Mouse (Mus musculus) lung, postnatal 4 days (tissue): ENCODE data around the gene Itsn2.
A peak's percentile ranks its signal among the peaks of the same experiment; 100 is the strongest.
"Not testable (repeated sequence)": the region's sequence is repeated elsewhere in the genome, so short reads cannot be mapped to it uniquely, and the experiment has no call there.

Experiments used
- DNase-seq, 2 experiments: peaks; one replicate each; pipeline ENCODE4 v3.0.0; 2021

Gene Itsn2

GRCm38 (mm10) chr12:4598666-4599428 is 6.4 kb downstream of the Itsn2 start:
- DNase-seq: no peak

- DNase-seq: no peak
Observed at GRCm38 (mm10) chr12:4599713-4600112, 7.3 kb downstream of the Itsn2 start.

- DNase-seq: no peak
Observed at GRCm38 (mm10) chr12:4606625-4607024, 14.2 kb downstream of the Itsn2 start.

- no peak for DNase-seq
Observed at GRCm38 (mm10) chr12:4614722-4615121, 22.3 kb downstream of the Itsn2 start.

GRCm38 (mm10) chr12:4624201-4624600 is 31.8 kb downstream of the Itsn2 start:
- no peak for DNase-seq

- DNase-seq: no peak
Observed at GRCm38 (mm10) chr12:4632957-4633356, 40.5 kb downstream of the Itsn2 start.

- DNase-seq: no peak
Observed at GRCm38 (mm10) chr12:4638438-4638837, 46.0 kb downstream of the Itsn2 start.

GRCm38 (mm10) chr12:4640737-4641136 is 48.3 kb downstream of the Itsn2 start:
- DNase-seq: no peak

- DNase-seq: no peak
Observed at GRCm38 (mm10) chr12:4656813-4657212, 64.4 kb downstream of the Itsn2 start.

GRCm38 (mm10) chr12:4664929-4665674 is 72.7 kb downstream of the Itsn2 start:
- DNase-seq: no peak

GRCm38 (mm10) chr12:4665675-4666037 is 73.2 kb downstream of the Itsn2 start:
- no peak for DNase-seq

- no peak for DNase-seq
Observed at GRCm38 (mm10) chr12:4676336-4676735, 83.9 kb downstream of the Itsn2 start.

- DNase-seq: no peak
Observed at GRCm38 (mm10) chr12:4679971-4680370, 87.5 kb downstream of the Itsn2 start.

GRCm38 (mm10) chr12:4685441-4685840 is 93.0 kb downstream of the Itsn2 start:
- DNase-seq: no peak

GRCm38 (mm10) chr12:4688386-4688785 is 95.9 kb downstream of the Itsn2 start:
- no peak for DNase-seq

- no peak for DNase-seq
Observed at GRCm38 (mm10) chr12:4689341-4689740, 96.9 kb downstream of the Itsn2 start.

GRCm38 (mm10) chr12:4691193-4691592 is 98.8 kb downstream of the Itsn2 start:
- no peak for DNase-seq

- no peak for DNase-seq
Observed at GRCm38 (mm10) chr12:4694534-4694933, 102.1 kb downstream of the Itsn2 start.

- not testable (repeated sequence) for DNase-seq
Observed at GRCm38 (mm10) chr12:4705626-4706025, 113.2 kb downstream of the Itsn2 start.

- DNase-seq: no peak
Observed at GRCm38 (mm10) chr12:4706175-4706574, 113.7 kb downstream of the Itsn2 start.

GRCm38 (mm10) chr12:4706901-4707300 is 114.5 kb downstream of the Itsn2 start:
- peak; percentile 15 to 57 for DNase-seq

- DNase-seq: no peak
Observed at GRCm38 (mm10) chr12:4707488-4708017, 115.1 kb downstream of the Itsn2 start.

- no peak for DNase-seq
Observed at GRCm38 (mm10) chr12:4708296-4708695, 115.9 kb downstream of the Itsn2 start.
